Mouse (Mus musculus): Measurements from ENCODE around the gene Pafah1b2.

Pafah1b2 gene

GRCm38 (mm10) chr9:46026058-46026849 is 13.8 kb upstream of the Pafah1b2 start:
- no peak for DNase-seq

- no peak for DNase-seq
These were observed 11.1 kb upstream of the Pafah1b2 start for GRCm38 (mm10) chr9:46023591-46023990.

GRCm38 (mm10) chr9:46019975-46020374 is 7.5 kb upstream of the Pafah1b2 start:
- no peak for DNase-seq

- DNase-seq = no peak
These were observed 5.8 kb upstream of the Pafah1b2 start for GRCm38 (mm10) chr9:46018316-46018715.

- no peak for DNase-seq
These were observed 3.9 kb upstream of the Pafah1b2 start for GRCm38 (mm10) chr9:46016417-46016816.

- no peak for DNase-seq
These were observed 3.3 kb upstream of the Pafah1b2 start for GRCm38 (mm10) chr9:46015831-46016230.

GRCm38 (mm10) chr9:46015081-46015551 is 2.6 kb upstream of the Pafah1b2 start:
- peak; percentile 51 for DNase-seq

GRCm38 (mm10) chr9:46014251-46014681 is 1.8 kb upstream of the Pafah1b2 start:
- DNase-seq = no peak

- DNase-seq = no peak
These were observed 1.1 kb upstream of the Pafah1b2 start for GRCm38 (mm10) chr9:46013616-46014015.

- DNase-seq = peak; percentile 75
These were observed 608 bp upstream of the Pafah1b2 start for GRCm38 (mm10) chr9:46013009-46013586.

GRCm38 (mm10) chr9:46011094-46011970 is 1.2 kb downstream of the Pafah1b2 start:
- no peak for DNase-seq

- DNase-seq = no peak
These were observed 2.9 kb downstream of the Pafah1b2 start for GRCm38 (mm10) chr9:46009669-46009983.

- no peak for DNase-seq
These were observed 3.4 kb downstream of the Pafah1b2 start for GRCm38 (mm10) chr9:46008931-46009668.

- DNase-seq = no peak
These were observed 6.3 kb downstream of the Pafah1b2 start for GRCm38 (mm10) chr9:46006224-46006623.

GRCm38 (mm10) chr9:46004529-46004928 is 8.0 kb downstream of the Pafah1b2 start:
- DNase-seq = no peak

GRCm38 (mm10) chr9:46003729-46004128 is 8.8 kb downstream of the Pafah1b2 start:
- DNase-seq = peak; percentile 86

GRCm38 (mm10) chr9:45999009-45999408 is 13.5 kb downstream of the Pafah1b2 start:
- no peak for DNase-seq

GRCm38 (mm10) chr9:45985229-45985567 is 27.3 kb downstream of the Pafah1b2 start:
- DNase-seq = peak; percentile 66

- peak; percentile 90 for DNase-seq
These were observed 27.9 kb downstream of the Pafah1b2 start for GRCm38 (mm10) chr9:45984409-45985228.

- peak; percentile 48 for DNase-seq
These were observed 28.6 kb downstream of the Pafah1b2 start for GRCm38 (mm10) chr9:45983676-45984408.

- no peak for DNase-seq
These were observed 31.2 kb downstream of the Pafah1b2 start for GRCm38 (mm10) chr9:45981331-45981730.
